Mouse (Mus musculus): ENCODE results near the gene Fndc8. TPM values are rescaled to one million over a fixed set of nuclear protein-coding genes. Genes with fewer than 3 reads are reported as not detected.

The Fndc8 gene
- polyA plus RNA-seq, 1 experiment: not detected

GRCm38 (mm10) chr11:82863059-82863458 is 28.9 kb upstream of the Fndc8 start:
- no peak for TF ChIP-seq GATA1 (IDR thresholded peaks at IDR 0.05; ENCODE audit: low read length)

- no peak for TF ChIP-seq GATA1 (IDR thresholded peaks at IDR 0.05; ENCODE audit: low read length)
These were observed 28.4 kb upstream of the Fndc8 start for GRCm38 (mm10) chr11:82863488-82863931.

- TF ChIP-seq GATA1 (IDR thresholded peaks at IDR 0.05; ENCODE audit: low read length): no peak
These were observed 26.0 kb upstream of the Fndc8 start for GRCm38 (mm10) chr11:82865957-82866356.

- peak; percentile 48 for TF ChIP-seq GATA1 (IDR thresholded peaks at IDR 0.05; ENCODE audit: low read length)
These were observed 24.9 kb upstream of the Fndc8 start for GRCm38 (mm10) chr11:82866850-82867564.

- no peak for TF ChIP-seq GATA1 (IDR thresholded peaks at IDR 0.05; ENCODE audit: low read length)
These were observed 24.0 kb upstream of the Fndc8 start for GRCm38 (mm10) chr11:82867956-82868355.

GRCm38 (mm10) chr11:82869506-82870172 is 22.3 kb upstream of the Fndc8 start:
- no peak for TF ChIP-seq GATA1 (IDR thresholded peaks at IDR 0.05; ENCODE audit: low read length)

GRCm38 (mm10) chr11:82870173-82871030 is 21.5 kb upstream of the Fndc8 start:
- TF ChIP-seq GATA1 (IDR thresholded peaks at IDR 0.05; ENCODE audit: low read length): no peak

- no peak for TF ChIP-seq GATA1 (IDR thresholded peaks at IDR 0.05; ENCODE audit: low read length)
These were observed 20.9 kb upstream of the Fndc8 start, which contains the start of gene Rffl for GRCm38 (mm10) chr11:82871031-82871446. TSS of gene Rffl (minus strand) at chr11:82871210.

- no peak for TF ChIP-seq GATA1 (IDR thresholded peaks at IDR 0.05; ENCODE audit: low read length)
These were observed 17.0 kb upstream of the Fndc8 start for GRCm38 (mm10) chr11:82874924-82875323.

- TF ChIP-seq GATA1 (IDR thresholded peaks at IDR 0.05; ENCODE audit: low read length): no peak
These were observed 16.3 kb upstream of the Fndc8 start for GRCm38 (mm10) chr11:82875631-82876030.

- no peak for TF ChIP-seq GATA1 (IDR thresholded peaks at IDR 0.05; ENCODE audit: low read length)
These were observed 14.1 kb upstream of the Fndc8 start for GRCm38 (mm10) chr11:82877726-82878344.

GRCm38 (mm10) chr11:82883180-82883579 is 8.7 kb upstream of the Fndc8 start:
- no peak for TF ChIP-seq GATA1 (IDR thresholded peaks at IDR 0.05; ENCODE audit: low read length)

- TF ChIP-seq GATA1 (IDR thresholded peaks at IDR 0.05; ENCODE audit: low read length): no peak
These were observed 5.4 kb upstream of the Fndc8 start for GRCm38 (mm10) chr11:82886559-82886958.

- TF ChIP-seq GATA1 (IDR thresholded peaks at IDR 0.05; ENCODE audit: low read length): no peak
These were observed 3.4 kb upstream of the Fndc8 start for GRCm38 (mm10) chr11:82888491-82888946.

Data from G1E-ER4 (cell line).